Mouse (Mus musculus) C2C12 (cell line): ENCODE measurements around the gene Gm37240.

Experiments used
- CTCF ChIP-seq: IDR thresholded peaks from one replicate; pipeline ENCODE4 v1.5.1; 2011; ENCODE audit not compliant: control insufficient read depth, insufficient read depth, insufficient read length
- MAX ChIP-seq: IDR thresholded peaks from one replicate; pipeline ENCODE4 v1.6.1; 2011; ENCODE audit warnings: mild to moderate bottlenecking, control low read depth
- USF1 ChIP-seq: IDR thresholded peaks from one replicate; pipeline ENCODE4 v1.6.1; 2011; ENCODE audit warnings: low read depth, mild to moderate bottlenecking, control low read depth, moderate library complexity

GRCm38 (mm10) chr3:84647616-84648015 lies 1239.7 kb downstream of the Gm37240 start:
- TF ChIP-seq CTCF (no peak), MAX (no peak), USF1 (no peak)
